Comparison of ENCODE assay signal across 9 mouse cellular contexts in genomic region chr19:4155223-4156072, GRCm38 (mm10). TPM values are rescaled to one million over a fixed set of nuclear protein-coding genes. Genes with fewer than 3 reads are reported as not detected.
A peak's percentile ranks its signal among the peaks of the same experiment; 100 is the strongest.
DNase-seq lines count a peak whose midpoint lies in the region; ATAC-seq lines count a peak whose summit lies in the region.
"Had no signal": no experiment of that assay in that cellular context is flagged by ENCODE, and none has a peak within 500 bp of the region (broad histone marks: within the 10 kb centered on the region; RNA-seq: fewer than 3 reads in every experiment).

No protein-coding gene starts in this region.

- H3K9me3 ChIP-seq in heart, embryonic 11.5 days (replicated peaks; ENCODE audit: control insufficient read depth, low read length): no peaks in the 10 kb centered on the region
- no peaks in the 10 kb centered on the region for H3K9me3 ChIP-seq in neural tube, embryonic 11.5 days (ENCODE audit: control insufficient read depth, low read length)
- no peaks in the 10 kb centered on the region for H3K9me3 ChIP-seq in neural tube, embryonic 15.5 days (replicated peaks)

- no peaks in the 10 kb centered on the region for H3K27me3 ChIP-seq in heart, embryonic 11.5 days (ENCODE audit: control insufficient read depth, insufficient read depth, low read length)
- no peaks in the 10 kb centered on the region for H3K27me3 ChIP-seq in neural tube, embryonic 11.5 days (ENCODE audit: control insufficient read depth, insufficient read depth, low read length)
- H3K27me3 ChIP-seq in neural tube, embryonic 15.5 days (replicated peaks): no peaks in the 10 kb centered on the region

- no peaks in the 10 kb centered on the region for H3K4me1 ChIP-seq in heart, embryonic 11.5 days (ENCODE audit: control insufficient read depth, insufficient read depth, low read length)
- H3K4me1 ChIP-seq in neural tube, embryonic 11.5 days (ENCODE audit: control insufficient read depth, insufficient read depth, low read length): no peaks in the 10 kb centered on the region
- peaks cover 8% of the 10 kb centered on the region; the same call in 1 of the 2 replicates for H3K4me1 ChIP-seq in neural tube, embryonic 15.5 days

- DNase-seq in heart, adult 18-20 months: no peak
- no peak for DNase-seq in neural tube, embryonic 11.5 days (ENCODE audit: low spot score)
- DNase-seq in adipocyte (ENCODE audit: low spot score): peak; percentile 57
- peak; percentile 46 for DNase-seq in naive thymus-derived CD4-positive, alpha-beta T cell, adult 2 months (ENCODE audit: low read depth)
- no peak for DNase-seq in layer of hippocampus, adult 18-20 months (ENCODE audit: low spot score in 2 of 2)
- DNase-seq in cerebellum, postnatal 14 days: no peak

- ATAC-seq in heart, embryonic 11.5 days (replicated peaks; ENCODE audit: insufficient number of reproducible peaks, low FRiP score, low TSS enrichment): no peak
- no peak for ATAC-seq in neural tube, embryonic 11.5 days (ENCODE audit: insufficient read depth, low FRiP score, low TSS enrichment)
- no peak for ATAC-seq in neural tube, embryonic 15.5 days (ENCODE audit: low FRiP score)

- WGBS in heart, embryonic 11.5 days (ENCODE audit: insufficient replicate concordance): 82% methylated on average over 6 of the region's 6 CpGs
- 75% methylated on average over 6 of the region's 6 CpGs for WGBS in neural tube, embryonic 11.5 days
- WGBS in neural tube, embryonic 15.5 days: 68% methylated on average over 6 of the region's 6 CpGs

- no peak overlapping the region for H3K4me2 ChIP-seq in heart, embryonic 11.5 days
- no peak overlapping the region for H3K4me2 ChIP-seq in neural tube, embryonic 11.5 days (ENCODE audit: low read depth)
- no peak overlapping the region for H3K4me2 ChIP-seq in neural tube, embryonic 15.5 days

- peaks cover 21% of the 10 kb centered on the region for H3K36me3 ChIP-seq in heart, embryonic 11.5 days (ENCODE audit: control insufficient read depth, insufficient read depth, low read length)
- H3K36me3 ChIP-seq in neural tube, embryonic 11.5 days (ENCODE audit: control insufficient read depth, insufficient read depth, low read length): peaks cover 19% of the 10 kb centered on the region
- H3K36me3 ChIP-seq in neural tube, embryonic 15.5 days: peaks cover 63% of the 10 kb centered on the region

- H3K4me3 ChIP-seq in heart, embryonic 11.5 days (ENCODE audit: low read depth, low read length): no peak overlapping the region
- H3K4me3 ChIP-seq in neural tube, embryonic 11.5 days (ENCODE audit: low read depth, low read length): no peak overlapping the region
- no peak overlapping the region for H3K4me3 ChIP-seq in neural tube, embryonic 15.5 days (replicated peaks)

- H3K9ac ChIP-seq in heart, embryonic 11.5 days (ENCODE audit: low read depth, low read length): 0 out of 2 replicates have a peak overlapping the region, but pooled peaks have one; percentile 4
- 0 out of 2 replicates have a peak overlapping the region, but pooled peaks have one; percentile 14 for H3K9ac ChIP-seq in neural tube, embryonic 11.5 days (ENCODE audit: low read length)
- no peak overlapping the region for H3K9ac ChIP-seq in neural tube, embryonic 15.5 days (replicated peaks)

- no peak overlapping the region for H3K27ac ChIP-seq in heart, embryonic 11.5 days (ENCODE audit: low read depth, low read length)
- no peak overlapping the region for H3K27ac ChIP-seq in neural tube, embryonic 11.5 days (ENCODE audit: low read depth, low read length)
- H3K27ac ChIP-seq in neural tube, embryonic 15.5 days (replicated peaks): no peak overlapping the region

RNA-seq across cellular contexts. Expression of gene Ptprcap, which starts 2.0 kb away (rescaled TPM):
- polyA plus RNA-seq in heart, embryonic 11.5 days (2014; fragmentation: Nextera tagmentation; extraction: Ambion mirVana): 1.3 and 1.7 TPM in 2 replicates
- total RNA-seq in heart, adult 18-20 months (2021): 1 to 10 TPM in 1 of 2 experiments, under 1 TPM in 1; 0.69 to 8.4 TPM
- polyA plus RNA-seq in neural tube, embryonic 11.5 days (2014; fragmentation: Nextera tagmentation; extraction: Ambion mirVana): 0.92 and 1.8 TPM in 2 replicates
- polyA plus RNA-seq in neural tube, embryonic 15.5 days (2015; fragmentation: Nextera tagmentation; extraction: Ambion mirVana): 1.0 and 52.3 TPM in 2 replicates
- total RNA-seq in layer of hippocampus, adult 18-20 months (2021): 1 to 10 TPM; 1.6 to 2.5 TPM

RNA-seq across cellular contexts. Expression of gene Coro1b, which starts 7.0 kb away (rescaled TPM):
- 109 and 113 TPM in 2 replicates for polyA plus RNA-seq in heart, embryonic 11.5 days (2014; fragmentation: Nextera tagmentation; extraction: Ambion mirVana)
- total RNA-seq in heart, adult 18-20 months (2021): 10 to 100 TPM; 38.3 to 47.6 TPM
- polyA plus RNA-seq in neural tube, embryonic 11.5 days (2014; fragmentation: Nextera tagmentation; extraction: Ambion mirVana): 128 TPM in 2 replicates
- 102 and 141 TPM in 2 replicates for polyA plus RNA-seq in neural tube, embryonic 15.5 days (2015; fragmentation: Nextera tagmentation; extraction: Ambion mirVana)
- 10 to 100 TPM; 77.0 to 97.3 TPM for total RNA-seq in layer of hippocampus, adult 18-20 months (2021)

RNA-seq across cellular contexts. Expression of gene Rps6kb2, which starts 7.7 kb away (rescaled TPM):
- polyA plus RNA-seq in heart, embryonic 11.5 days (2014; fragmentation: Nextera tagmentation; extraction: Ambion mirVana): 34.3 and 38.1 TPM in 2 replicates
- total RNA-seq in heart, adult 18-20 months (2021): 10 to 100 TPM; 13.1 to 17.1 TPM
- polyA plus RNA-seq in neural tube, embryonic 11.5 days (2014; fragmentation: Nextera tagmentation; extraction: Ambion mirVana): 52.6 and 52.7 TPM in 2 replicates
- polyA plus RNA-seq in neural tube, embryonic 15.5 days (2015; fragmentation: Nextera tagmentation; extraction: Ambion mirVana): 54.4 and 56.3 TPM in 2 replicates
- 10 to 100 TPM; 32.7 to 38.3 TPM for total RNA-seq in layer of hippocampus, adult 18-20 months (2021)

RNA-seq across cellular contexts. Expression of gene Cabp4, which starts 11.6 kb away (rescaled TPM):
- polyA plus RNA-seq in heart, embryonic 11.5 days (2014; fragmentation: Nextera tagmentation; extraction: Ambion mirVana): not detected in 2 replicates
- under 1 TPM; 0.12 to 0.13 TPM for total RNA-seq in heart, adult 18-20 months (2021)
- 0.11 TPM in 1 of 2 replicates, not detected in the other for polyA plus RNA-seq in neural tube, embryonic 11.5 days (2014; fragmentation: Nextera tagmentation; extraction: Ambion mirVana)
- polyA plus RNA-seq in neural tube, embryonic 15.5 days (2015; fragmentation: Nextera tagmentation; extraction: Ambion mirVana): 0.20 and 0.28 TPM in 2 replicates
- under 1 TPM; 0.22 to 0.30 TPM for total RNA-seq in layer of hippocampus, adult 18-20 months (2021)
- polyA plus RNA-seq: lung, embryonic 16.5 days had no signal

RNA-seq across cellular contexts. Expression of gene Gpr152, which starts 15.9 kb away (rescaled TPM):
- polyA plus RNA-seq in heart, embryonic 11.5 days (2014; fragmentation: Nextera tagmentation; extraction: Ambion mirVana): not detected in 2 replicates
- total RNA-seq in heart, adult 18-20 months (2021): under 1 TPM in 1 of 2 experiments, not detected in 1; 0.08 TPM
- not detected in 2 replicates for polyA plus RNA-seq in neural tube, embryonic 11.5 days (2014; fragmentation: Nextera tagmentation; extraction: Ambion mirVana)
- not detected in 2 replicates for polyA plus RNA-seq in neural tube, embryonic 15.5 days (2015; fragmentation: Nextera tagmentation; extraction: Ambion mirVana)
- total RNA-seq in layer of hippocampus, adult 18-20 months (2021): not detected
- polyA plus RNA-seq: lung, embryonic 16.5 days had no signal

Comparison
In these comparisons a context has a peak if more than half of its experiments do, and no peak if none do; other contexts are left out.
1. DNase-seq: peak in adipocyte (single experiment) and naive thymus-derived CD4-positive, alpha-beta T cell, adult 2 months (single experiment); none in heart, adult 18-20 months (0 of 2), neural tube, embryonic 11.5 days (single experiment), layer of hippocampus, adult 18-20 months (0 of 2) and cerebellum, postnatal 14 days (0 of 2).